Mouse (Mus musculus) bone marrow macrophage, adult 2 months (primary cell): ENCODE results near the gene Clspn. TPM values are rescaled to one million over a fixed set of nuclear protein-coding genes. Genes with fewer than 3 reads are reported as not detected.

Experiments used
- H3K27ac ChIP-seq: 2 replicates; pipeline ENCODE4 v1.5.1; 2012; ENCODE audit warnings: low read depth, low read length; ENCODE audit not compliant: insufficient read depth
- H3K4me1 ChIP-seq: 2 replicates; pipeline ENCODE4 v1.6.1; 2012; ENCODE audit warnings: low read length; ENCODE audit not compliant: control insufficient read depth, insufficient read depth
- H3K4me3 ChIP-seq: 2 replicates; pipeline ENCODE4 v1.5.1; 2012; ENCODE audit warnings: mild to moderate bottlenecking, low read length, moderate library complexity; ENCODE audit not compliant: insufficient read depth
- CTCF ChIP-seq: IDR thresholded peaks from 2 replicates; pipeline ENCODE4 v1.5.1; 2012; ENCODE audit warnings: low read depth, mild to moderate bottlenecking, low read length, moderate library complexity
- POLR2A ChIP-seq: IDR thresholded peaks from 2 replicates; pipeline ENCODE4 v1.6.1; 2012; ENCODE audit warnings: mild to moderate bottlenecking, low read depth, low read length, borderline replicate concordance
- polyA plus RNA-seq: library from polyadenylated mRNA; stranded (reverse); fragments of >200 nt; gene quantifications from 2 replicates; pipeline ENCODE4 v1.2.4, GENCODE M21; 2012; ENCODE audit not compliant: missing spikeins, insufficient read depth, insufficient read length

The Clspn gene
- polyA plus RNA-seq, 1 experiment, result 13.2 TPM

DNA sequence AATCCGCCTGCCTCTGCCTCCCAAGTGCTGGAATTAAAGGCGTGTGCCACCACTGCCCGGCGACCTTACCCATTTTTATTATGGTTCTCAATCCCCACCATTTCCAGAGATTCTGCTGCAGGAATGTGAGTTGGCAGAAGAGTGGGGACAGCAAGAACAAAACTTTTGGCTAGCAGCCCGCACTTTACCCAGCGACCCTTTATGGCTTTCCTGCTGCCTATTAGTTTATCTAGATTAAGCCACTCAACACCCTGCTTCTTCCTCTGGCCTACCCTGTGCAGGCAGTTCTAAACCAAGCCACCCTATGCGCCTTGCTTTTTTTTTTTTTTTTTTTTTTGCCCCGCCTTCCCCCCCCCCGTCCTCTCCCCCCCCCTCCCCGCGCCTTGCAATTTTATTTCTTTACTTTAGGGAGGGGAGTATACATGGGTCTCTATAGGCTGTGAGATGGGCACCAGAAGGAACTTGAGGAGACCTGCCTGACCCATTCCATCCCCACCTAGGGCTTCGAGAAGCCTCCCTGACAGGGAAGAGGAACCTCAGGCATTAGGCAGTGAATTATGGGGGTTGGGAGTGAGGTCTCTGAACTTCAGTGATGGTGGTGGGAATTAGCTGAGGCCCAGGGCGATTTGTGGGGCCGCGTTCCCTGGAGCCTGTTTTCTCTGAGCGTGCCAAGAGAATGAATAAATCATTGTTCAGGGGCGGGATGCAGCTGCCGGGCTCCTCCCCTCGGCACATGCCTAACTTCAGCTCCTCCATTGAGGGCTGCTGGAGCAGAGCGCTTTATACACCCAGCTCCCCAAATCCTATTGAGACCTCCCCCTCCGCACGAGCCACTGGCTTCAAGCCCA lies 45.1 kb downstream of the Clspn start:
- TF ChIP-seq CTCF, result no peak
- TF ChIP-seq POLR2A, result no peak
- Histone ChIP-seq H3K4me1 (peaks cover 3% of the 10 kb centered on the region; the same call in 1 of the 2 replicates), H3K4me3 (no peak overlapping the region), H3K27ac (no peak overlapping the region)

GRCm38 (mm10) chr4:126602445-126602762 lies 45.7 kb downstream of the Clspn start:
- Histone ChIP-seq H3K4me3 (no peak overlapping the region), H3K4me1 (peaks cover 3% of the 10 kb centered on the region; the same call in 1 of the 2 replicates), H3K27ac (no peak overlapping the region)
- no peak for TF ChIP-seq POLR2A
- TF ChIP-seq CTCF, result no peak

- H3K4me3 ChIP-seq, result no peak overlapping the region
- no peak overlapping the region for H3K27ac ChIP-seq
- TF ChIP-seq CTCF, result no peak
- TF ChIP-seq POLR2A, result no peak
- H3K4me1 ChIP-seq, result no peaks in the 10 kb centered on the region
These were observed 47.4 kb downstream of the Clspn start for GRCm38 (mm10) chr4:126604141-126604540.

DNA sequence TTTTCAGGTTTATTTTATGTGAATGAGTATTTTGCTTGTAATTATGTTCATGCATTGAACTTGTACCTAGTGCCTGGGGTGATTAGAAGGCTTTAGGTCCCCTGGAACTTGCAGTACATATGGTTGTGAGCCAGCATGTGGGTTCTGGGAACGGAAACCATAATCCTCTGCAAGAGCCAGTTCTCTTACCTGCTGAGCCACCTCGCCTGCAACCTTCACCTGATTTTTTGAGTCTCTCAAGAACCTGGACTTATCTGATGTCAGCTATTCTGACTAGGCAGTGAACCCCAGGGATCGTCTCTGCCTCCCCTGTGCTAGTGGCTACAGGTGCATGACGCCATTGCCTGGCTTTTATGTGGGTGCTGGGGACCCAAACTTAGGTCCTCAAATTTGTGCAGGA lies 49.0 kb downstream of the Clspn start:
- H3K27ac ChIP-seq, result no peak overlapping the region
- H3K4me1 ChIP-seq, result no peaks in the 10 kb centered on the region
- H3K4me3 ChIP-seq, result no peak overlapping the region
- TF ChIP-seq POLR2A (no peak), CTCF (no peak)

DNA sequence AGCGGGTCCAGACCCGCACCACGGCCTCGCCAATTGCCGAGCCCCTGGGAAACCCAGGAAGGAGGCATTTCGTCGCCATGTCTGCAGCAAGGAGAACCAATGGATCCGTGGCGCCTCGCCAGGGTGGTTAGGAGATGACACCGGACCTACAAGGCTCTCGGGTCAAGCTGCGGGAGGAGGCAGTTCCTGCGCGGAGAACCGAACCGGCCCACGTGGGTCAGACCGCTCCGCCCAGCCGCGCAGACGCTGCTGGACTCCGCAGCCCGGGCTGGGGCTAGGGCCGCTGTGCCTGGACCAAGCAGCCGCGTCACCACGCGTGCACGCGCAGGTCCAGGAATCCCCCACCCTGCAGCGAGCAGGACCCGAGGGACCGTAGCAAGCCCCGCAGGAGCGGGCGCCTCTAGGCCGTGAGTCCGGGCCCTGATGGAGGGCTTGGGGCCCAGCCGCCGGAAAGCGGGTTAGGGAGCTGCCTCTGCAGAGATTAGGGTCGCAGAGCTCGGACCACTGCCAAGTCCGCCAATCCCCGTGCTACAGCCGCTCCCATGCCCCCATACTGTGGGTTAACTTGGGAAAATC lies 53.0 kb downstream of the Clspn start, which contains the start of gene 5730409E04Rik:
5730409E04Rik (plus strand) TSS at position 213 of the 576 bp plus-strand sequence.
- Histone ChIP-seq H3K27ac (peak within 1 kb of the TSS; percentile 21; the same call in 1 of the 2 replicates), H3K4me1 (no peaks in the 10 kb centered on the region), H3K4me3 (peak within 1 kb of the TSS; percentile 60)
- TF ChIP-seq CTCF (no peak), POLR2A (no peak)

GRCm38 (mm10) chr4:126611991-126612390 lies 55.3 kb downstream of the Clspn start:
- TF ChIP-seq CTCF (no peak), POLR2A (no peak)
- Histone ChIP-seq H3K4me3 (no peak overlapping the region), H3K4me1 (0 out of 2 replicates have a peak, but pooled peaks cover 2% of the 10 kb centered on the region), H3K27ac (no peak overlapping the region)

DNA sequence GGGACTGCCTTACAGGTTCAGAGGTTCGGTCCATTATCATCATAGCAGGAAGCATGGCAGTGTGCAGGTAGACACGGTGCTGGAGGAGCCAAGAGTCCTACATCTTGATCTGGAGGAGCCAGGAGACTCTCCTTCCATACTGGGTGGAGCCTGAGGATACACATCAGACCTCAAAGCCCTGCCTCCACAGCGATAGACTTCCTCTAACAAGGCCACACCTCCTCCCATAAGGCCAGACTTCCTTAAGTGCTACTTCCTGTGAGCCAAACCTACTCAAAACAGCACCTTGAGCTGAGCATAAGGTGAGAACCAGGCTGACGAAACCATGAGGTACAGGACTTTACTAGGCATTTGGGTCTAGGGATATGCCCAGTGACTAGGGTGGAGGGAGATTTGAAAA lies 59.6 kb downstream of the Clspn start:
- H3K4me3 ChIP-seq, result peak overlapping the region; percentile 37
- 0 out of 2 replicates have a peak, but pooled peaks cover 2% of the 10 kb centered on the region for H3K4me1 ChIP-seq
- no peak overlapping the region for H3K27ac ChIP-seq
- TF ChIP-seq CTCF (no peak), POLR2A (no peak)

- H3K4me3 ChIP-seq, result no peak overlapping the region
- H3K4me1 ChIP-seq, result 0 out of 2 replicates have a peak, but pooled peaks cover 2% of the 10 kb centered on the region
- no peak overlapping the region for H3K27ac ChIP-seq
- TF ChIP-seq CTCF (no peak), POLR2A (no peak)
These were observed 63.1 kb downstream of the Clspn start for GRCm38 (mm10) chr4:126619691-126620330.

DNA sequence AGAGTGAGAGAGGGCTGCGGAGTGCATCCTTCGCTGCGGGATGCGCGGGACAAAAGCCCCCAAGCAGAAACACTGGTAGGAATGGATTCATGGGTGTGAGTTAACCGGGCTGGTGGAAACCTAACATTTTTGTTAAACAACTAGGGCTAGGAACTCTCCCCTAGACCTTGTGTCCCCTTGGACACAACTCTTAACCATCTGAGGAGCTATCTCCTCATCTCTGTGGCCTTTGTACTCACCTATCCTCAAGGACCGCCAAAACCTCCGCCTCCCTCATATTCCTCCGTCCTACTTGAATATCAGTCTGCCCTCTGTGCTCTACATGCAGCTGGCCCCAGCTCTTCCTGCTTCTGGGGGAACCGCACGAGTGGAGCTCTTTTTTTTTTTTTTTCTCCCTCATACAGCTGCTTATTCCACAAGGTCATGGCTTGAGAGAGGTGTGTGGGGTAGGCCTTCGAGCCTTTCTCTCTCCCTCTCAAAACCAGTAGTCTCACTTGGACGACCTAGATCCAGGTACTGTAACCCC lies 63.7 kb downstream of the Clspn start:
- Histone ChIP-seq H3K4me1 (0 out of 2 replicates have a peak, but pooled peaks cover 2% of the 10 kb centered on the region), H3K27ac (no peak overlapping the region), H3K4me3 (no peak overlapping the region)
- no peak for TF ChIP-seq POLR2A
- TF ChIP-seq CTCF, result no peak
